Mouse (Mus musculus) heart, adult 2 months (tissue): ENCODE data around the gene Ebpl. TPM values are rescaled to one million over a fixed set of nuclear protein-coding genes. Genes with fewer than 3 reads are reported as not detected.
"Not testable (repeated sequence)": the region's sequence is repeated elsewhere in the genome, so short reads cannot be mapped to it uniquely, and the experiment has no call there.

Source experiments
- DNase-seq, 2 experiments: peaks; one replicate each; pipeline ENCODE4 v3.0.0; 2021
- H3K27ac ChIP-seq: fragments of 200-600 bp; 2 replicates; pipeline ENCODE4 v1.8.1; 2022
- H3K27me3 ChIP-seq: fragments of 200-500 bp; 2 replicates; pipeline ENCODE4 v1.6.1; 2012; ENCODE audit warnings: mild to moderate bottlenecking, low read length, inconsistent platforms, mixed read lengths; ENCODE audit not compliant: control insufficient read depth, insufficient read depth
- H3K36me3 ChIP-seq: fragments of 200-500 bp; 2 replicates; pipeline ENCODE4 v1.6.1; 2012; ENCODE audit warnings: low read length, inconsistent platforms; ENCODE audit not compliant: control insufficient read depth, insufficient read depth
- H3K4me1 ChIP-seq: fragments of 200-500 bp; 2 replicates; pipeline ENCODE4 v1.6.1; 2011; ENCODE audit warnings: low read length; ENCODE audit not compliant: control insufficient read depth, insufficient read depth
- H3K4me3 ChIP-seq: fragments of 200-600 bp; 2 replicates; pipeline ENCODE4 v1.8.1; 2022
- H3K79me2 ChIP-seq: fragments of 200-500 bp; replicated peaks from 2 replicates; pipeline ENCODE4 v1.6.1; 2012; ENCODE audit warnings: mild to moderate bottlenecking, inconsistent platforms, low read length, moderate library complexity, mixed read lengths; ENCODE audit not compliant: control insufficient read depth, insufficient read depth
- H3K9ac ChIP-seq: fragments of 200-500 bp; 2 replicates; pipeline ENCODE4 v1.6.1; 2012; ENCODE audit warnings: low read depth, mild to moderate bottlenecking, control low read depth, inconsistent platforms, low read length, mixed read lengths
- CTCF ChIP-seq: fragments of 200-600 bp; IDR thresholded peaks from 2 replicates; pipeline ENCODE4 v1.8.1; 2022; ENCODE audit warnings: antibody characterized with exemption, mild to moderate bottlenecking, moderate library complexity
- EP300 ChIP-seq: fragments of 200-500 bp; IDR thresholded peaks from 2 replicates; pipeline ENCODE4 v1.6.1; 2011; ENCODE audit warnings: low read depth, low read length, control low read depth; ENCODE audit not compliant: insufficient read depth
- POLR2A ChIP-seq: fragments of 200-500 bp; IDR thresholded peaks from 2 replicates; pipeline ENCODE4 v1.6.1; 2011; ENCODE audit warnings: mild to moderate bottlenecking, low read depth, low read length, control low read depth; ENCODE audit not compliant: insufficient read depth
- WGBS: fragments of 180-500 bp; shearing (Covaris S2); methylation state at CpG from one replicate; pipeline ENCODE4 v1.1.7; 2018; 5-methylcytosine and 5-hydroxymethylcytosine counted together
- intact Hi-C: fragments of 180-260 bp; cut with DNase I; formaldehyde crosslinking; loops from one replicate; pipeline ENCODE4 v1.15.1; 2025
- polyA plus RNA-seq: library from polyadenylated mRNA; depleted of rRNA; stranded (reverse); fragments of >200 nt; gene quantifications from 2 replicates; pipeline ENCODE4 v1.2.3, GENCODE M21; 2012
- total RNA-seq, 2 experiments: library from RNA; stranded (reverse); gene quantifications; 2 replicates each; pipeline ENCODE4 v1.2.3; 2021

Ebpl gene
- total and polyA plus RNA-seq, 3 experiments: 0.98 to 1.2 (median 1.0) TPM

- WGBS: 11% methylated on average over 13 of the region's 13 CpGs
- DNase-seq: peak; percentile 80 to 82
- Histone ChIP-seq H3K36me3 (no peaks in the 10 kb centered on the region), H3K9ac (peak overlapping the region; percentile 7; the same call in 1 of the 2 replicates), H3K4me1 (no peaks in the 10 kb centered on the region), H3K27ac (peak overlapping the region; percentile 67), H3K4me3 (no peak overlapping the region; the same call in 1 of the 2 replicates), H3K79me2 (no peaks in the 10 kb centered on the region), H3K27me3 (no peaks in the 10 kb centered on the region)
- intact Hi-C loops: loop anchor here (1.0 to 2.0 kb wide), 2 partner anchors 108 to 167 kb away; partner anchors contain the start of gene Kpna3
- TF ChIP-seq POLR2A: no peak
- TF ChIP-seq CTCF: peak; percentile 82
- TF ChIP-seq EP300: peak; percentile 49; the same call in 1 of the 2 replicates
Observed at GRCm38 (mm10) chr14:61330996-61331561, 29.2 kb downstream of the Ebpl start.

GRCm38 (mm10) chr14:61330591-61330990 lies 29.6 kb downstream of the Ebpl start:
- Histone ChIP-seq H3K27ac (peak overlapping the region; percentile 67), H3K27me3 (no peaks in the 10 kb centered on the region), H3K36me3 (no peaks in the 10 kb centered on the region), H3K4me3 (no peak overlapping the region), H3K4me1 (no peaks in the 10 kb centered on the region), H3K9ac (no peak overlapping the region; the same call in 1 of the 2 replicates), H3K79me2 (no peaks in the 10 kb centered on the region)
- 59% methylated on average over 11 of the region's 11 CpGs for WGBS
- intact Hi-C loops: loop anchor here (2.0 kb wide), 1 partner anchor 108 kb away; the partner anchor contains the start of gene Kpna3
- TF ChIP-seq EP300: no peak
- no peak for TF ChIP-seq CTCF
- no peak for TF ChIP-seq POLR2A
- no peak for DNase-seq

DNA sequence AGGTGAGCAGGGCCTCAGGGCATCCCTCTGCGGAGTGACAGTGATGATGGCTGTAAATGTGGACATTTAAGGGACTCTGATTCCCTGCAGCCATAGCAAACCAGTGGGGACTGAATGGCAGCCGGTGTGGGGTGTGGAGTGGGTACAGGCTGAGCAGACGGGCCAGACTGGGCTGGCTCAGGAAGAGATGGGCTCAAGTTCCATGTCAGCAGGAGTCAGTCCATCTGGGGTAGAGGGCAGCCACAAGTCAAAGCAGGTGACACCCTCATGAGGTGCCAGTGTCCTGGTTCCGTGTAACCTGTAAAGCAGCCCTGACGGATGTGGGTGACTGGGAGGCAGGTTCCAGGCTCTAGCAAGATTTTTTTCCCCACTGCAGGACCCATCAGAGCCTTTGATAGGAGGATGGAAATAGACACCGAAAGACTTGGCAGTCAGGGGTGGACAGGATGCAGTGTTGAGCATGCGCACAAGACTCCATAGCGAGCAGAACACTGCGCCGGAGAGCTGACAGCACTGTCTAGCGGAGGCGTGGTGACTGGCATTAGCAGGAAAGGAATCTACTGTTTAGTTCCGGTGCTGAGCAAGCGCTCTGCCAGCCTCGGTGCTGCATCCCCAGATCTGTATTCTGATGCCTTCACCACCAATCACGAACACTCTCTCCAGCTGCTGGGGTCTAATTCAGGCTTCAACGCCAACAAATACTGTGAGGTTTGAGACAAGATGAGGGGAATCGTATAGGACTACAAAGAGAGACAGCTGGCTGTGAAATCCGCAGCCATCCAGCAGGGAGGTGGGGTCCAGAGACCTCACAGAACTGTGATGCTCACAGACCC lies 32.4 kb downstream of the Ebpl start:
- no peaks in the 10 kb centered on the region for H3K79me2 ChIP-seq
- H3K27ac ChIP-seq: peak overlapping the region; percentile 57
- intact Hi-C loops: no loop called here
- H3K9ac ChIP-seq: 0 out of 2 replicates have a peak overlapping the region, but pooled peaks have one; percentile 18
- no peaks in the 10 kb centered on the region for H3K4me1 ChIP-seq
- no peak overlapping the region for H3K4me3 ChIP-seq
- no peaks in the 10 kb centered on the region for H3K36me3 ChIP-seq
- peak; percentile 30 for TF ChIP-seq CTCF
- TF ChIP-seq EP300: 0 out of 2 replicates have a peak, but pooled peaks have one; percentile 26
- peak; percentile 55; the same call in 1 of the 2 replicates for TF ChIP-seq POLR2A
- DNase-seq: peak; percentile 69 to 85
- H3K27me3 ChIP-seq: no peaks in the 10 kb centered on the region
- WGBS: 25% methylated on average over 19 of the region's 19 CpGs

DNA sequence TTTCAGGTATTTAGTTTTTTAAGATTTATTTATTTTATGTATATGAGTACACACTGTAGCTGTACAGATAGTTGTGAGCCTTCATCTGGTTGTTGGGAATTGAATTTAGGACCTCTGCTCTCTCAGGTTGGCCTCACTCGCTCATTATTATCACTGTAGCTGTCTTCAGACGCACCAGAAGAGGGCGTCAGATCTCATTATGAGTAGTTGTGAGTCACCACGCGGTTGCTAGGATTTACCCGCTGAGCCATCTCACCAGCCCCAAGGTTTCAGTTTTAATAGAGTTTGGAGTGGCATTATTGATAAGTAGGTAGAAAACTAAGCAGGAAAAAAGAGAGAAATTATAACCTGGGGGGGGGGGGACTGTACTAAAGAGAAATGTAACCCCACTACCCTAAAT lies 33.2 kb downstream of the Ebpl start:
- H3K27ac ChIP-seq, H3K79me2 ChIP-seq, H3K4me1 ChIP-seq, intact Hi-C loops, H3K9ac ChIP-seq, H3K27me3 ChIP-seq, DNase-seq, H3K4me3 ChIP-seq, H3K36me3 ChIP-seq: not testable (repeated sequence)
- peak; percentile 20; the same call in 1 of the 2 replicates for TF ChIP-seq CTCF
- WGBS: 39% methylated on average over 6 of the region's 6 CpGs

DNA sequence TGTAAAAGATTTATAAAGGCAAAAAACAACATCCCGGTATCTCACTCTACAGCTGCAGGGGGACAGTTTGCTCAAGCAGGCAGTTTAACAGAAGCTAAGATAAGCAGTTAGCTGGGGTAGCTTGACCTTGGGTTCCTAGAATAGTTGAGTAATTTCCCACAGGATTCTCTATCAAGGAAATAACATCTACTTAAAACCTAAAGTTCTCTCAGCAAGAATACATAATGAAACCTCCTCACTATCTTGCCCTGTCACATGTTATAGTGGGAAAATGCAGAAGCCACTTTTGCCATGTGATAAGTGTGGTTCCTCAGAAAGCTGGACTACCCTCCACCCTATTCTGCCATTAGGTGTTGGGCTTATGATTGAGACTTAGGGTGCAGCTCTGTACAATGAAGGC lies 37.5 kb downstream of the Ebpl start:
- Histone ChIP-seq H3K4me3 (no peak overlapping the region), H3K79me2 (no peaks in the 10 kb centered on the region), H3K27ac (no peak overlapping the region), H3K9ac (no peak overlapping the region), H3K4me1 (no peaks in the 10 kb centered on the region), H3K27me3 (no peaks in the 10 kb centered on the region), H3K36me3 (no peaks in the 10 kb centered on the region)
- 81% methylated on average over 1 of the region's 1 CpGs for WGBS
- intact Hi-C loops: no loop called here
- no peak for DNase-seq
- TF ChIP-seq EP300: no peak
- TF ChIP-seq CTCF: no peak
- TF ChIP-seq POLR2A: no peak

- no peak for DNase-seq
- no peak overlapping the region for H3K9ac ChIP-seq
- no peak overlapping the region for H3K4me3 ChIP-seq
- no peaks in the 10 kb centered on the region for H3K27me3 ChIP-seq
- intact Hi-C loops: no loop called here
- H3K27ac ChIP-seq: no peak overlapping the region
- WGBS: 81% methylated on average over 4 of the region's 4 CpGs
- TF ChIP-seq POLR2A (no peak), CTCF (no peak), EP300 (no peak)
- H3K36me3 ChIP-seq: no peaks in the 10 kb centered on the region
- no peaks in the 10 kb centered on the region for H3K4me1 ChIP-seq
- no peaks in the 10 kb centered on the region for H3K79me2 ChIP-seq
Observed at GRCm38 (mm10) chr14:61321200-61321599, 39.0 kb downstream of the Ebpl start.
